Mouse (Mus musculus) MEL (cell line): ENCODE measurements at regions not wholly inside any gene's neighbourhood (a gene's known extent, or its start where the extent isn't known, plus 50 kb on each side); places are given as distances from the start of the nearest gene placed in this dataset.

Experiments used
- CTCF ChIP-seq, 3 experiments: IDR thresholded peaks in 2 of 3; conservative IDR thresholded peaks in 1 of 3; 2 replicates each; pipeline ENCODE4 v1.5.1; 2011 to 2012; ENCODE audit warnings: low read length in 3 of 3, low read depth in 2 of 3, mild to moderate bottlenecking in 2 of 3, improper control_type of control experiment in 1 of 3, inconsistent platforms in 1 of 3, mixed read lengths in 1 of 3, moderate library complexity in 1 of 3; ENCODE audit not compliant: control insufficient read depth in 1 of 3, insufficient read depth in 1 of 3, poor library complexity in 1 of 3, severe bottlenecking in 1 of 3
- EP300 ChIP-seq, 2 experiments: IDR thresholded peaks; 2 replicates each; pipeline ENCODE4 v1.6.1; 2011; ENCODE audit warnings: improper control_type of control experiment in 2 of 2, low read length in 2 of 2, low read depth in 1 of 2, mild to moderate bottlenecking in 1 of 2
- ETS1 ChIP-seq: IDR thresholded peaks from 2 replicates; pipeline ENCODE4 v1.6.1; 2012; ENCODE audit warnings: low read depth, mild to moderate bottlenecking, inconsistent platforms, low read length, improper control_type of control experiment, moderate library complexity
- MAX ChIP-seq: IDR thresholded peaks from 2 replicates; pipeline ENCODE4 v1.6.1; 2011; ENCODE audit warnings: low read length, improper control_type of control experiment
- NRF1 ChIP-seq: IDR thresholded peaks from 2 replicates; pipeline ENCODE4 v1.6.1; 2014; ENCODE audit warnings: low read depth, mild to moderate bottlenecking, inconsistent platforms, low read length, improper control_type of control experiment, moderate library complexity; ENCODE audit not compliant: poor library complexity, insufficient read depth, severe bottlenecking
- POLR2A ChIP-seq, 2 experiments: IDR thresholded peaks; 2 replicates each; pipeline ENCODE4 v1.6.1; 2011 to 2012; ENCODE audit warnings: low read length in 2 of 2, mild to moderate bottlenecking in 2 of 2, control low read depth in 1 of 2, improper control_type of control experiment in 1 of 2, low read depth in 1 of 2, moderate library complexity in 1 of 2; ENCODE audit not compliant: control insufficient read depth in 1 of 2, insufficient read depth in 1 of 2, poor library complexity in 1 of 2
- POLR2AphosphoS2 ChIP-seq: IDR thresholded peaks from 2 replicates; pipeline ENCODE4 v1.6.1; 2011; ENCODE audit warnings: low read length, improper control_type of control experiment
- RCOR1 ChIP-seq: IDR thresholded peaks from 2 replicates; pipeline ENCODE4 v1.6.1; 2012; ENCODE audit warnings: low read depth, mild to moderate bottlenecking, inconsistent platforms, low read length, improper control_type of control experiment
- SIN3A ChIP-seq: IDR thresholded peaks from 2 replicates; pipeline ENCODE4 v1.6.1; 2012; ENCODE audit warnings: low read length, improper control_type of control experiment, inconsistent platforms
- TAL1 ChIP-seq: IDR thresholded peaks from 2 replicates; pipeline ENCODE4 v1.6.1; 2012; ENCODE audit warnings: mild to moderate bottlenecking, inconsistent platforms, low read length, moderate library complexity, mixed read lengths

- TF ChIP-seq SIN3A (no peak), POLR2A (IDR thresholded peaks at IDR 0.05; ENCODE audit: control insufficient read depth in 1 of 2, insufficient read depth in 1 of 2, low read depth in 1 of 2, low read length in 2 of 2, poor library complexity in 1 of 2) (no peak), RCOR1 (no peak), TAL1 (no peak), MAX (no peak), CTCF (IDR thresholded peaks at IDR 0.05 in 2 of 3, conservative IDR thresholded peaks at IDR 0.05 in 1 of 3; ENCODE audit: control insufficient read depth in 1 of 3, insufficient read depth in 1 of 3, low read depth in 2 of 3, low read length in 3 of 3, poor library complexity in 1 of 3, severe bottlenecking in 1 of 3) (no peak), NRF1 (no peak), POLR2AphosphoS2 (no peak), EP300 (IDR thresholded peaks at IDR 0.05; ENCODE audit: low read depth in 1 of 2, low read length in 2 of 2) (no peak), ETS1 (no peak)
Measured at GRCm38 (mm10) chr16:85964352-85965210, 63.0 kb upstream of the Adamts5 start.
